Mouse (Mus musculus): ENCODE data around the gene Gpr183.

DNA sequence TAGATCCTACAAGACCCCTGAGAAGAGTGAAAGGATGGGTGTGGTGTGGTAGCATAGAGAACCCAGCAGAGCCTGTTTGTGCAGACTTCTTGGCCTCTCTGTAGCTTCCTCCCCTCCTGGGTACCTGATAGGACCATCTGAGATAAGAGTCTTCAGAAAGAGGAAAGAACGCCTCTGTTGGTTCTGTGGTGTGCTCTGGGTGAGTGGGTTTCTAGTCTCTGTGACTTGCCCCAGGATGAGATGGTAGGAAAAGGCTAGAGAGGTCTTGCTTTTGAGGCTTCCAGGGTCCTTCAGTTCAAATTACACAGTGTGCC lies 30.5 kb upstream of the Gpr183 start:
- TF ChIP-seq CTCF (IDR thresholded peaks at IDR 0.05; ENCODE audit: insufficient read depth, low read depth, low read length) (no peak), POLR2A (IDR thresholded peaks at IDR 0.05; ENCODE audit: insufficient read depth, low read depth, low read length) (no peak)
